Mouse (Mus musculus) embryonic facial prominence, embryonic 12.5 days (tissue): ENCODE results near the gene Fgr. TPM values are rescaled to one million over a fixed set of nuclear protein-coding genes. Genes with fewer than 3 reads are reported as not detected.

Source experiments
- ATAC-seq: fragments of 200-750 bp; cut with Nextera tagmentation; 2 replicates; pipeline ENCODE4 v1.8.0; 2017; ENCODE audit not compliant: insufficient number of reproducible peaks, insufficient read depth, low FRiP score, low TSS enrichment
- H3K27ac ChIP-seq: fragments of 300-500 bp; sonication (generic); 2 replicates; pipeline ENCODE4 v1.5.1; 2016; ENCODE audit warnings: mild to moderate bottlenecking
- H3K27me3 ChIP-seq: fragments of 300-500 bp; sonication (generic); 2 replicates; pipeline ENCODE4 v1.6.1; 2016; ENCODE audit warnings: mild to moderate bottlenecking, moderate library complexity
- H3K36me3 ChIP-seq: fragments of 300-500 bp; sonication (generic); 2 replicates; pipeline ENCODE4 v1.6.1; 2016; ENCODE audit warnings: mild to moderate bottlenecking
- H3K4me1 ChIP-seq: fragments of 300-500 bp; sonication (generic); 2 replicates; pipeline ENCODE4 v1.6.1; 2016
- H3K4me2 ChIP-seq: fragments of 300-500 bp; sonication (generic); replicated peaks from 2 replicates; pipeline ENCODE4 v1.6.1; 2016; ENCODE audit warnings: mild to moderate bottlenecking, moderate library complexity
- H3K4me3 ChIP-seq: fragments of 300-500 bp; sonication (generic); 2 replicates; pipeline ENCODE4 v1.5.1; 2016; ENCODE audit warnings: mild to moderate bottlenecking
- H3K9ac ChIP-seq: fragments of 300-500 bp; sonication (generic); 2 replicates; pipeline ENCODE4 v1.6.1; 2016; ENCODE audit warnings: mild to moderate bottlenecking, moderate library complexity
- H3K9me3 ChIP-seq: fragments of 300-500 bp; sonication (generic); 2 replicates; pipeline ENCODE4 v1.6.1; 2016; ENCODE audit warnings: mild to moderate bottlenecking, moderate library complexity
- WGBS: fragments of 180-500 bp; shearing (Covaris S2); methylation state at CpG from one replicate; pipeline ENCODE4 v1.1.7; 2016; 5-methylcytosine and 5-hydroxymethylcytosine counted together
- polyA plus RNA-seq: library from polyadenylated mRNA; unstranded; fragments of >200 nt; fragmentation: Nextera tagmentation; extraction: Ambion mirVana; gene quantifications from 2 replicates; pipeline ENCODE4 v1.2.1, GENCODE M21; 2016

Gene Fgr
- polyA plus RNA-seq, 1 experiment from 2014 or later = 0.29 TPM

- WGBS = 3% methylated on average over 28 of the region's 28 CpGs
- peak overlapping the region; percentile 87 for H3K27ac ChIP-seq
- peaks cover 93% of the 10 kb centered on the region for H3K4me1 ChIP-seq
- peak overlapping the region; percentile 46 for H3K4me2 ChIP-seq
- 0 out of 2 replicates have a peak, but pooled peaks have one; percentile 6 for ATAC-seq
- peak overlapping the region; percentile 37 for H3K9ac ChIP-seq
- H3K4me3 ChIP-seq = peak overlapping the region; percentile 6; the same call in 1 of the 2 replicates
- H3K27me3 ChIP-seq = no peaks in the 10 kb centered on the region
- H3K9me3 ChIP-seq = no peaks in the 10 kb centered on the region
- no peaks in the 10 kb centered on the region for H3K36me3 ChIP-seq
These were observed 69.0 kb downstream of the Fgr start for GRCm38 (mm10) chr4:133042651-133043635.

GRCm38 (mm10) chr4:133043798-133044646, 70.1 kb downstream of the Fgr start:
- Histone ChIP-seq H3K4me2 (peak overlapping the region; percentile 46; the same call in 1 of the 2 replicates), H3K4me1 (peaks cover 98% of the 10 kb centered on the region), H3K27ac (peak overlapping the region; percentile 87), H3K9me3 (no peaks in the 10 kb centered on the region), H3K27me3 (no peaks in the 10 kb centered on the region), H3K4me3 (no peak overlapping the region), H3K9ac (0 out of 2 replicates have a peak overlapping the region, but pooled peaks have one; percentile 0), H3K36me3 (no peaks in the 10 kb centered on the region)
- no peak for ATAC-seq
- 28% methylated on average over 6 of the region's 6 CpGs for WGBS

GRCm38 (mm10) chr4:133044647-133045094, 70.8 kb downstream of the Fgr start:
- peak overlapping the region; percentile 2; the same call in 1 of the 2 replicates for H3K4me2 ChIP-seq
- 0 out of 2 replicates have a peak overlapping the region, but pooled peaks have one; percentile 0 for H3K9ac ChIP-seq
- peaks cover 99% of the 10 kb centered on the region for H3K4me1 ChIP-seq
- no peak overlapping the region for H3K4me3 ChIP-seq
- WGBS = 6% methylated on average over 6 of the region's 6 CpGs
- no peak for ATAC-seq
- no peaks in the 10 kb centered on the region for H3K27me3 ChIP-seq
- H3K36me3 ChIP-seq = no peaks in the 10 kb centered on the region
- no peaks in the 10 kb centered on the region for H3K9me3 ChIP-seq
- H3K27ac ChIP-seq = peak overlapping the region; percentile 87

GRCm38 (mm10) chr4:133045771-133046474, 72.0 kb downstream of the Fgr start:
- H3K4me3 ChIP-seq = no peak overlapping the region
- H3K4me2 ChIP-seq = 0 out of 2 replicates have a peak overlapping the region, but pooled peaks have one; percentile 1
- WGBS = 20% methylated on average over 11 of the region's 11 CpGs
- ATAC-seq = no peak
- H3K9ac ChIP-seq = no peak overlapping the region
- H3K9me3 ChIP-seq = no peaks in the 10 kb centered on the region
- peak overlapping the region; percentile 87 for H3K27ac ChIP-seq
- no peaks in the 10 kb centered on the region for H3K36me3 ChIP-seq
- no peaks in the 10 kb centered on the region for H3K27me3 ChIP-seq
- H3K4me1 ChIP-seq = peaks cover 99% of the 10 kb centered on the region

- ATAC-seq = no peak
- Histone ChIP-seq H3K9me3 (no peaks in the 10 kb centered on the region), H3K4me1 (peaks cover 100% of the 10 kb centered on the region), H3K4me2 (peak overlapping the region; percentile 23), H3K27me3 (no peaks in the 10 kb centered on the region), H3K9ac (peak overlapping the region; percentile 16; the same call in 1 of the 2 replicates), H3K27ac (peak overlapping the region; percentile 87), H3K36me3 (no peaks in the 10 kb centered on the region), H3K4me3 (no peak overlapping the region)
- WGBS = 28% methylated on average over 12 of the region's 12 CpGs
These were observed 72.9 kb downstream of the Fgr start for GRCm38 (mm10) chr4:133046691-133047352.

GRCm38 (mm10) chr4:133047353-133048105, 73.6 kb downstream of the Fgr start:
- H3K9ac ChIP-seq = peak overlapping the region; percentile 16; the same call in 1 of the 2 replicates
- ATAC-seq = no peak
- no peaks in the 10 kb centered on the region for H3K9me3 ChIP-seq
- H3K27ac ChIP-seq = peak overlapping the region; percentile 87
- H3K27me3 ChIP-seq = no peaks in the 10 kb centered on the region
- H3K4me2 ChIP-seq = peak overlapping the region; percentile 23
- peaks cover 100% of the 10 kb centered on the region for H3K4me1 ChIP-seq
- WGBS = 8% methylated on average over 16 of the region's 16 CpGs
- no peaks in the 10 kb centered on the region for H3K36me3 ChIP-seq
- no peak overlapping the region for H3K4me3 ChIP-seq

- no peak for ATAC-seq
- H3K4me3 ChIP-seq = no peak overlapping the region
- peak overlapping the region; percentile 87 for H3K27ac ChIP-seq
- H3K36me3 ChIP-seq = peaks cover 6% of the 10 kb centered on the region; the same call in 1 of the 2 replicates
- no peak overlapping the region for H3K9ac ChIP-seq
- WGBS = 58% methylated on average over 19 of the region's 19 CpGs
- no peak overlapping the region for H3K4me2 ChIP-seq
- H3K9me3 ChIP-seq = no peaks in the 10 kb centered on the region
- H3K4me1 ChIP-seq = peaks cover 98% of the 10 kb centered on the region
- no peaks in the 10 kb centered on the region for H3K27me3 ChIP-seq
These were observed 75.4 kb downstream of the Fgr start for GRCm38 (mm10) chr4:133049071-133049920.

- ATAC-seq = no peak
- H3K4me1 ChIP-seq = peaks cover 96% of the 10 kb centered on the region
- no peaks in the 10 kb centered on the region for H3K9me3 ChIP-seq
- H3K27ac ChIP-seq = peak overlapping the region; percentile 36; the same call in 1 of the 2 replicates
- H3K4me2 ChIP-seq = no peak overlapping the region
- H3K4me3 ChIP-seq = no peak overlapping the region
- peaks cover 6% of the 10 kb centered on the region; the same call in 1 of the 2 replicates for H3K36me3 ChIP-seq
- H3K27me3 ChIP-seq = no peaks in the 10 kb centered on the region
- 70% methylated on average over 9 of the region's 9 CpGs for WGBS
- no peak overlapping the region for H3K9ac ChIP-seq
These were observed 76.4 kb downstream of the Fgr start for GRCm38 (mm10) chr4:133050196-133050836.
